Mouse (Mus musculus) megakaryocyte-erythroid progenitor cell, adult 5 weeks (primary cell): ENCODE data around the gene Dpy19l2. TPM values are rescaled to one million over a fixed set of nuclear protein-coding genes. Genes with fewer than 3 reads are reported as not detected.

Experiments used
- polyA plus RNA-seq: library from polyadenylated mRNA; stranded (reverse); fragments of >175 nt; gene quantifications from 2 replicates; pipeline ENCODE4 v1.2.3, GENCODE M21; 2012

Gene Dpy19l2
- polyA plus RNA-seq, result not detected in 2 replicates

DNA sequence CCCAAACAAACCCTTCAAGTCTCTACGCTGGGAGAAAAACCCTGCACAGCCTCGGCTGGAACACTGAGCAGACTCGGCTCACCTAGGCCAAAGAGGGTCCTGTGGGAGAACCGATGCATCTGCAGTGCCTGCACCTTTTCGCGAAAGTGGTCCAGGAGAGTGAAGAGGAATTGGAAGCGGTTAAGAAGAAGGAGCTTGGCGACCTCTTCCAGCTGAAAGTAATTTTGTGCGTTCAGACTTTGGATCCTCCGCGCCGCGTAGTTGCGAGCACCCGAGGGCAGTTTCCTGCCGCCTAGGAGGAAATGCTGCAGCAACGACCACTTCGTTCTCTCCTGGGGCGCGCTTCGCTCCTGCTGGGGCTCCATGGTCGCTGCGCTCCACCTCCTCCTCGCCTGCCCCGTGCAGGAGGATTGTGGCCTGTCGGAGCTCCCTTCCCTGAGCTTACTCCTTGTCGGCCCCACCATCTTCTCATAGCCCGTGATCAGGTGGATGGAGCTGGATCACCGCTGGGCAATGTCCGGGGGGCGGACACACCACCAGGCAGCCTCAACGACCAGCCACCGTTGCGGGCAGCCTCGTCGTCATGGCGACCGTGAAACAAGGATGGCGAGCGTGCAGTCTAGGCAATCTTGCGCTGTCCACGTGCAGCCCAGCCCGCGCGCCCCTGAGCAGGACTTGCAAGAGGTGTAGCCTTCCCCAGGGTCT lies at the start of gene Dpy19l2:
Gene Dpy19l2, minus strand, starts transcription at position 594 of the 705 bp plus-strand sequence.

DNA sequence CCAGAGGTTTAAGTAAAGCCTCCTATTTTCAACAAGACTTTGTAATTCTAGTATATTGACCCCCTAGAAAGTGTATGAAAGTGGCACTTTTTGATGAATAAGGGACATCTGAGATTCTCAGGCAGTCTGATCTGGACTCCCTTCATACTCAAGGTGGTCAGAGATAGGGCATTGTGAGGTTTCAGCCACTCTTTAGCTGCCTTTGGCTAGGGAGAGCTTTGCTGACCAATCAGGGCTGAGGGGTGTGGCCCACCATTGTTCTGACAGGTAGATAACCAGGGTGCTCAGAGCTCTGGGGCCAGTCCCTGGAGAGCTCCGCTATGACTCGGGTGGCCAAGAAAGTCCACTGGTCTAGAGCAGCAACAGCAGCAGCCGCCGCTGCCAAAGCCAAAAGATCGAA lies 71.2 kb downstream of the Dpy19l2 start, which contains the start of gene Cypt4:
Gene Cypt4, plus strand, starts transcription at position 301 of the 400 bp plus-strand sequence.

Other genes with a start within 250 kb of the Dpy19l2 start
- 15.5 and 18.6 TPM in 2 replicates for gene Dpy19l1, start 193.2 kb downstream of the Dpy19l2 start, polyA plus RNA-seq
- not detected in 2 replicates for gene Cypt4, start 71.1 kb downstream of the Dpy19l2 start, polyA plus RNA-seq
- gene Tbx20, start 78.0 kb upstream of the Dpy19l2 start, polyA plus RNA-seq, result 0.01 TPM in 1 of 2 replicates, not detected in the other